Mouse (Mus musculus): Measurements from ENCODE around the gene Olfr24. TPM values are rescaled to one million over a fixed set of nuclear protein-coding genes. Genes with fewer than 3 reads are reported as not detected.

Gene Olfr24
- polyA plus RNA-seq (2012; ENCODE audit: low replicate concordance): not detected in 2 replicates

GRCm38 (mm10) chr9:18763896-18764295 is at the start of gene Olfr24:
Gene Olfr24, minus strand, starts transcription at chr9:18763996.

Other genes with a start within 250 kb of the Olfr24 start
- gene Muc16, start 89.5 kb downstream of the Olfr24 start, polyA plus RNA-seq (2012; ENCODE audit: low replicate concordance): 0.02 TPM in 1 of 2 replicates, not detected in the other
- not detected in 2 replicates for gene Olfr828, start 55.5 kb upstream of the Olfr24 start, polyA plus RNA-seq (2012; ENCODE audit: low replicate concordance)
- gene Olfr829, start 90.9 kb upstream of the Olfr24 start, polyA plus RNA-seq (2012; ENCODE audit: low replicate concordance): not detected in 2 replicates
- not detected in 2 replicates for gene Olfr830, start 110.7 kb upstream of the Olfr24 start, polyA plus RNA-seq (2012; ENCODE audit: low replicate concordance)
- not detected in 2 replicates for gene Olfr832, start 173.1 kb upstream of the Olfr24 start, polyA plus RNA-seq (2012; ENCODE audit: low replicate concordance)
- gene Olfr834, start 224.0 kb upstream of the Olfr24 start, polyA plus RNA-seq (2012; ENCODE audit: low replicate concordance): not detected in 2 replicates

All from leukemia stem cell, adult 10-12 weeks (primary cell).